Mouse (Mus musculus): Measurements from ENCODE around the gene Zfp281. TPM values are rescaled to one million over a fixed set of nuclear protein-coding genes. Genes with fewer than 3 reads are reported as not detected.

Zfp281 gene
- total RNA-seq (2021) = 10 to 100 TPM in 1 of 2 experiments, 1 to 10 TPM in 1; 8.3 to 10.9 TPM
- long read RNA-seq, experiment 1, partial matches to known transcripts = 0 of 1 reads
- long read RNA-seq, experiment 1, other reads (novel, unspliced or antisense) = 1 of 1 reads
- long read RNA-seq, experiment 2, full-length matches to known transcripts = 5 of 7 reads
- long read RNA-seq, experiment 2, partial matches to known transcripts = 0 of 7 reads
- long read RNA-seq, experiment 2, other reads (novel, unspliced or antisense) = 2 of 7 reads

GRCm38 (mm10) chr1:136624146-136625018 lies at the start of gene Zfp281:
TSS of gene Zfp281 (plus strand) at chr1:136624901.
- intact Hi-C loops (cut with DNase I) = loop anchor here (5.0 kb wide), 1 partner anchor 118 kb away; no protein-coding TSS in a partner anchor
- peak; percentile 92 to 95 for DNase-seq

DNA sequence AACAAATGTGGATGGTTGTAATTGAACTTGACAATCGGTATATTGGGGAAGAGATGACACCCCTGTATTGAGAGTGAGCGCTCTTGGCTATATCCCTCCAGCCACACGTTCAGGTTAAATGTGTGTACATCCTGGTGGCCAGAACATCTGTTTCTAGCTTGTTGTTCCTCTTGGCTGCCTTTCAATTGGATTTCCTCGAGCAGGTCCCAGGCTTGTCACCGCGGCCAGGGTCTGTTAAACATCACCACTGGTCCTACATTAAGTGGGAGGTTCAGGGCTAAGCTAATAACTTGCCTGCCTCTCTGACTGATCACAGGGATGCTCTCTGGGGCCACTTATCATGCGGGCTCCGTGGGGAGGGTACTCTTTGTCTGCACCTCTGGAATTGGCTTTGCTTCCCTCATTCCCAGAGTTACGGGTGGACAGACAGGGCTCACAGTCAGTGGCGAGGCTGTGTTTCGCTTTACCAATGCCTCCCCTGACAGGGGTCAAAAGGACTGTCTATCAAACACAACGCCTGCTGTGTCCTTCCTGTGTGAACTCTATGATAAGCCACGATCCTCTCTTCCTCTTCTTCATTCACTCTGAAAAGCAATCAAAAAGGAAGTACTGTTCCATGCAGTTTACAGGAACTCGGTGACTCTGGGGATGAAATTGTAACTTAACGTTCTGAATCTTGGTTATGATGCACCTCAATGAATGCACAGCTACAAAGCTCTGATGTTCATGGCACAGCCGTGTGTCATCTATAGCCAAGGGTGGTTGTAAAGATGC lies 46.6 kb upstream of the Zfp281 start:
- intact Hi-C loops (cut with DNase I) = no loop called here
- DNase-seq = no peak

DNA sequence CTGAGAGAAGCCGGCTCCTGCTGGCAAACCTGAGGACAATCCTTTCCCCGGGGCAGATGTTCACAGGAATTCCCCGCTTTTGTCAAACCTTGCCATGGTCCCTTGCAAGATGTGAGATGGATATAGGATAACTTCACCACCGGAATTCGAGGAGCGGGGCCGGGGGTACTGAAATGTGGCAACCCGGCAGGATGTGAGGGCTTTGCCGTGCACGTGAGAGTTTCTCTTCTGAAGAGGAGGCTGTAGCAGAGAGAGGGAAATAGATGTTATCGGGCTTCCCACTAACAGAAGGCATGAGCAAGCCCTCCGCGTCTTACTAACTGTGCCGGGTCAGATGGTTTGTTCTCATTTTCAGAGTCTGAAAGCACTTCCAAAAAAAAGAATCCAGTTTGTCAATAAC lies 45.3 kb upstream of the Zfp281 start:
- intact Hi-C loops (cut with DNase I) = no loop called here
- DNase-seq = no peak

DNA sequence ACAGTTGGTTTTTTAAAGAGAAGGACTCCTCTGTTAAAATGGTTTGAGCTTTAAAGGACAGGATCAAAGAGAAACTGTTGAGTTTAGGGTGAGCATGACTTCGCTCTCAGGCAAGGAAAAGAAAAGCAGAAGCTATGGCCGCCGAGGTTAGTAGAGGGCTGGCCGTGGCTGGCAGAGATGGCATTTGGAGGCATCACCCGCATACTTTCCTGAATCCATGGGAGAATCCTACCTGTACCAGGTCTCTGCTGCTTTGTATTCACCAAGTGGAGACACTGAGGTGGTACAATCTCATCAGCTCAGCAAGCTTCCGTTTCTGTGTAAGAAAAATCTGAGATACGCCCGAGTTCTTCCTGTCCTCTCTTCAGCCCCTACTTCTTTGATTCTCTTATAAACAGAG lies 44.4 kb upstream of the Zfp281 start:
- intact Hi-C loops (cut with DNase I) = no loop called here
- no peak for DNase-seq

- DNase-seq = no peak
- intact Hi-C loops (cut with DNase I) = no loop called here
Observed at GRCm38 (mm10) chr1:136581841-136582240, 42.9 kb upstream of the Zfp281 start.

- intact Hi-C loops (cut with DNase I) = no loop called here
- no peak for DNase-seq
Observed at GRCm38 (mm10) chr1:136587761-136588405, 36.8 kb upstream of the Zfp281 start.

DNA sequence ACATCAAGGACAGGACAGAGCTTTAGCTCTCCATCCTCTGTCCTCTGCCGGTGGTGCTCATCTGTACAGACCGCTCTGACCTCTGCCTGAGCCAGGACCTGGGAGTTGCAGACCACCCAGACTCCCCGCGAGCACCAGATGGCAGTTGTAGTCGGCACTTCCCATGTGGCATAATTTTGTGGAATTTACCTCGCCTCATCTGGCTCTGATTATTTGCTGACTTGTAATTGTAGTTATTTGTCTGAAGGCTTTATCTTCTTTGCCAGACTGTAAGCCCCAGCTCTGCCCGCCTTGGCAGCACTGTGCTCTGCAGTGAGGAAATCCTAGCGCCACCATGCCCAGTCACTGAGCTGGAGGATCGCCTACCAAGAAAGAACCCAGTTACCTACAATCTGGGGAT lies 35.8 kb upstream of the Zfp281 start:
- DNase-seq = no peak
- intact Hi-C loops (cut with DNase I) = no loop called here

DNA sequence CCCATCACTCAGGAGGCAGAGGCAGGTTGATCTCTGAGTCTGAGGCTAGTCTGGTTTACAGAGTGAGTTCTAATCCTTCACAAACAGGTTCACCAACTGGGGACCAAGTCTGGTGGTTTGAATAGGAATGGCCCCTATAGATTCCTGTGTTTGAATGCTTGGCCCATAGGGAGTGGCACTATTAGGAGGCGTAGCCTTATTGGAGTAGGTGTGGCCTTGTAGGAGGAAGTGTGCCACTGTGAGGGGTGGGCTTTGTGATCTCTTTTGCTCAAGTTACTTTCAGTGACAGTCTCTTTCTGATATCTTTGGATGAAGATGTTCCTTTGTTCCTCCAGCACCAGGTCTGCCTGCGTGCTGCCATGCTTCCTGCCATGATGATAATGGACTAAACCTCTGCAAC lies 32.0 kb upstream of the Zfp281 start:
- intact Hi-C loops (cut with DNase I) = no loop called here
- DNase-seq = no peak

GRCm38 (mm10) chr1:136594235-136594850 lies 30.4 kb upstream of the Zfp281 start:
- DNase-seq = no peak
- intact Hi-C loops (cut with DNase I) = no loop called here

- intact Hi-C loops (cut with DNase I) = no loop called here
- no peak for DNase-seq
Observed at GRCm38 (mm10) chr1:136596821-136597220, 27.9 kb upstream of the Zfp281 start.

- no peak for DNase-seq
- intact Hi-C loops (cut with DNase I) = no loop called here
Observed at GRCm38 (mm10) chr1:136598286-136598685, 26.4 kb upstream of the Zfp281 start.

- intact Hi-C loops (cut with DNase I) = no loop called here
- no peak for DNase-seq
Observed at GRCm38 (mm10) chr1:136600067-136600466, 24.6 kb upstream of the Zfp281 start.

DNA sequence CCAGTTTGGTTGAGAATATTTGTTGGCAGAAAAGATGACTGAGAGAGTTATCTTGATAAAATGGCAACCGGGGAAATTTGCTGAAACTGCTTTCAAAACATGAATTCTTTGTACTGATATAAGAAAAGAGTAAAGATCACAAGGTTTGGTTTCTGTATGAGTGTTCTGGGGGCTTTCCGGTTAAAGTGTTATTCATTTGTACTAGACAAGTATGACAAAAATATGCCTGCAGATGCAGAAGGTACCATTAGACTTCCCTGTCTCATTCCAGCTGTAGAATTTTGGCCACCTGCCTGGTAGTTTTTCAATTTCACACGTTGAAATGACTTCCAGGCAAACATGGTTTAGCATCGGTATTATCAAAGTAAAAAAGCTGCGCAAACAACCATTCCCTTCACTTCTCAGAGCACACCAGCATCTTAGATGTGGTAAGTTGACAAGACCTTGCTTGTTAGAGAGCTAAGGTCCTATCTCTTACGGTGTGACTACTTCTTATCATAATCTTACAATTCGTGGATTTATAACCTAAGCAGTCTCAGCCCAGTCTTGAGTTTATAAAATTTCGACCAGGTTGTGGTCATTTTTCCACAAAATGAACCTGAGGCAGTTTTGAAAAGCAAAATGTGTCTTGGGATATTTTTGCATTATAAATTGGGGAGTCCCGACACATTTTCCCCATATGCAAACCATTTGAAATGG lies 23.9 kb upstream of the Zfp281 start:
- no peak for DNase-seq
- intact Hi-C loops (cut with DNase I) = no loop called here

GRCm38 (mm10) chr1:136601346-136601888 lies 23.3 kb upstream of the Zfp281 start:
- no peak for DNase-seq
- intact Hi-C loops (cut with DNase I) = no loop called here

- intact Hi-C loops (cut with DNase I) = no loop called here
- DNase-seq = no peak
Observed at GRCm38 (mm10) chr1:136602303-136602702, 22.4 kb upstream of the Zfp281 start.

GRCm38 (mm10) chr1:136604190-136604589 lies 20.5 kb upstream of the Zfp281 start:
- DNase-seq = no peak
- intact Hi-C loops (cut with DNase I) = no loop called here

- intact Hi-C loops (cut with DNase I) = no loop called here
- no peak for DNase-seq
Observed at GRCm38 (mm10) chr1:136605790-136606189, 18.9 kb upstream of the Zfp281 start.

DNA sequence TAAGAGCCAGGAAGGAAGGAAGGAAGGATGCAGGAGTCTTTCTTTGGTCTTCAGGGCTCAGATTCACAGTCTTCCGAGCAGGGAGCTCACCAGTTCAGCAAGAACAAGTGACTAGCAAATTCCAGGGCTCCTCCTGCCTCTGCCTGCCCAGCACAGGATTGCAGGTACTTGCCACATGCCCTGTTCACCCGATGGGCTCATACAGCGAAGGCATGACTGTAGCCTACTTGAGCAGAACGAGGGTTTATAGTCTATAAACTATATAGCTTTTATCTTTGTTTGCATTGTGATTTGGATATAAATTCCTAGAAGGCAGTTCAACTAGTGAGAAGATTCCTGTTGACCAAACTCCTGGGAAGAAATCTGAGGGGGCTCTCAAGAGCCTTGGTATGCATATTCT lies 18.4 kb upstream of the Zfp281 start:
- DNase-seq = no peak

More for the DNA sequence above, 18.4 kb upstream of the Zfp281 start:
- intact Hi-C loops (cut with DNase I) = no loop called here
